8 mouse cellular contexts compared by ENCODE assay signal in genomic region chr7:43466099-43466694, GRCm38 (mm10). TPM values are rescaled to one million over a fixed set of nuclear protein-coding genes. Genes with fewer than 3 reads are reported as not detected.
A peak's percentile ranks its signal among the peaks of the same experiment; 100 is the strongest.
DNase-seq lines count a peak whose midpoint lies in the region; ATAC-seq and TF ChIP-seq lines count a peak whose summit lies in the region.

No protein-coding gene starts in this region.

- ATAC-seq in embryonic facial prominence, embryonic 12.5 days (ENCODE audit: insufficient number of reproducible peaks, insufficient read depth, low FRiP score, low TSS enrichment) = peak; percentile 28; the same call in 1 of the 2 replicates
- ATAC-seq in midbrain, postnatal 0 days (ENCODE audit: low FRiP score) = peak; percentile 74

- WGBS in embryonic facial prominence, embryonic 12.5 days = under 1% methylated on average over 32 of the region's 33 CpGs
- under 1% methylated on average over 33 of the region's 33 CpGs for WGBS in heart, adult 2 months
- WGBS in kidney, adult 2 months = 1% methylated on average over 33 of the region's 33 CpGs
- under 1% methylated on average over 33 of the region's 33 CpGs for WGBS in midbrain, postnatal 0 days

- peak overlapping the region; percentile 40 for H3K4me3 ChIP-seq in embryonic facial prominence, embryonic 12.5 days
- peak overlapping the region; percentile 60 for H3K4me3 ChIP-seq in heart, adult 2 months
- H3K4me3 ChIP-seq in kidney, adult 2 months (ENCODE audit: insufficient read depth, low read depth, low read length) = peak overlapping the region; percentile 62
- peak overlapping the region; percentile 48 for H3K4me3 ChIP-seq in midbrain, postnatal 0 days (ENCODE audit: low read depth, low read length)

- DNase-seq in 416B (ENCODE audit: low read depth) = peak; percentile 75
- peak; percentile 87 for DNase-seq in adrenal gland, postnatal 25 days
- peak; percentile 86 for DNase-seq in heart, adult 2 months
- DNase-seq in kidney, adult 2 months = peak; percentile 86
- DNase-seq in liver = peak; percentile 83
- DNase-seq in midbrain, postnatal 0 days (ENCODE audit: low spot score) = peak; percentile 87
- DNase-seq in spleen, postnatal 14 days (ENCODE audit: low spot score in 2 of 2) = peak; percentile 64 to 77

- peaks cover 19% of the 10 kb centered on the region; the same call in 1 of the 2 replicates for H3K27me3 ChIP-seq in embryonic facial prominence, embryonic 12.5 days
- no peaks in the 10 kb centered on the region for H3K27me3 ChIP-seq in heart, adult 2 months (ENCODE audit: control insufficient read depth, insufficient read depth, low read length)
- H3K27me3 ChIP-seq in kidney, adult 2 months (replicated peaks; ENCODE audit: control insufficient read depth, insufficient read depth, low read length) = no peaks in the 10 kb centered on the region
- H3K27me3 ChIP-seq in midbrain, postnatal 0 days (ENCODE audit: insufficient read depth, low read length) = no peaks in the 10 kb centered on the region

- TF ChIP-seq EP300 in heart, adult 2 months (IDR thresholded peaks at IDR 0.05; ENCODE audit: insufficient read depth, low read depth, low read length) = 0 out of 2 replicates have a peak, but pooled peaks have one; percentile 22

- 0 out of 2 replicates have a peak, but pooled peaks cover 4% of the 10 kb centered on the region for H3K4me1 ChIP-seq in embryonic facial prominence, embryonic 12.5 days
- H3K4me1 ChIP-seq in heart, adult 2 months (ENCODE audit: control insufficient read depth, insufficient read depth, low read length) = no peaks in the 10 kb centered on the region; the same call in 1 of the 2 replicates
- no peaks in the 10 kb centered on the region for H3K4me1 ChIP-seq in kidney, adult 2 months (ENCODE audit: control insufficient read depth, insufficient read depth, low read length)
- no peaks in the 10 kb centered on the region for H3K4me1 ChIP-seq in midbrain, postnatal 0 days (ENCODE audit: insufficient read depth, low read length)

- no peak for TF ChIP-seq POLR2A in heart, adult 2 months (IDR thresholded peaks at IDR 0.05; ENCODE audit: insufficient read depth, low read depth, low read length)
- no peak for TF ChIP-seq POLR2A in kidney, adult 2 months (IDR thresholded peaks at IDR 0.05; ENCODE audit: low read depth, low read length)

- intact Hi-C loops in heart, adult 2 months (cut with DNase I) = loop anchor here (1.0 to 10.0 kb wide), 4 partner anchors 21 to 181 kb away; partner anchors contain the start of gene Zfp719

- no peaks in the 10 kb centered on the region for H3K79me2 ChIP-seq in heart, adult 2 months (replicated peaks; ENCODE audit: control insufficient read depth, insufficient read depth, low read length)

- peak overlapping the region; percentile 53; the same call in 1 of the 2 replicates for H3K9ac ChIP-seq in embryonic facial prominence, embryonic 12.5 days
- H3K9ac ChIP-seq in heart, adult 2 months (ENCODE audit: low read depth, low read length) = peak overlapping the region; percentile 60
- H3K9ac ChIP-seq in midbrain, postnatal 0 days (replicated peaks; ENCODE audit: low read length, poor library complexity, severe bottlenecking) = peak overlapping the region; percentile 60

- peak overlapping the region; percentile 67 for H3K4me2 ChIP-seq in embryonic facial prominence, embryonic 12.5 days (replicated peaks)
- H3K4me2 ChIP-seq in midbrain, postnatal 0 days (ENCODE audit: low read depth, low read length, poor library complexity, severe bottlenecking) = peak overlapping the region; percentile 89

- H3K36me3 ChIP-seq in embryonic facial prominence, embryonic 12.5 days = no peaks in the 10 kb centered on the region
- H3K36me3 ChIP-seq in heart, adult 2 months (ENCODE audit: control insufficient read depth, insufficient read depth, low read length) = no peaks in the 10 kb centered on the region
- no peaks in the 10 kb centered on the region for H3K36me3 ChIP-seq in kidney, adult 2 months (ENCODE audit: control insufficient read depth, insufficient read depth, low read length)
- H3K36me3 ChIP-seq in midbrain, postnatal 0 days (ENCODE audit: insufficient read depth, low read length) = no peaks in the 10 kb centered on the region

- H3K27ac ChIP-seq in embryonic facial prominence, embryonic 12.5 days = no peak overlapping the region
- H3K27ac ChIP-seq in heart, adult 2 months = peak overlapping the region; percentile 49
- H3K27ac ChIP-seq in kidney, adult 2 months (ENCODE audit: insufficient read depth, low read depth, low read length) = peak overlapping the region; percentile 2; the same call in 1 of the 2 replicates
- peak overlapping the region; percentile 39; the same call in 1 of the 2 replicates for H3K27ac ChIP-seq in midbrain, postnatal 0 days (ENCODE audit: low read depth, low read length)

- TF ChIP-seq CTCF in heart, adult 2 months (IDR thresholded peaks at IDR 0.05) = peak; percentile 96
- TF ChIP-seq CTCF in kidney, adult 2 months (conservative IDR thresholded peaks at IDR 0.05; ENCODE audit: insufficient read depth, insufficient read length, low read depth, low read length) = peak; percentile 80
- TF ChIP-seq CTCF in midbrain, postnatal 0 days (IDR thresholded peaks at IDR 0.05) = peak; percentile 96

- H3K9me3 ChIP-seq in embryonic facial prominence, embryonic 12.5 days = no peaks in the 10 kb centered on the region
- no peaks in the 10 kb centered on the region for H3K9me3 ChIP-seq in midbrain, postnatal 0 days (ENCODE audit: low read length)

RNA-seq across cellular contexts. Expression of gene Vsig10l, which starts 3.2 kb away (rescaled TPM):
- 3.6 and 4.6 TPM in 2 replicates for total RNA-seq in adrenal gland, postnatal 25 days (2021)
- polyA plus RNA-seq in embryonic facial prominence, embryonic 12.5 days (2016; fragmentation: Nextera tagmentation; extraction: Ambion mirVana) = 5.2 and 6.7 TPM in 2 replicates
- 1 to 10 TPM; 1.0 to 1.1 TPM for total RNA-seq in heart, adult 2 months (2021)
- polyA plus RNA-seq in heart, adult 2 months (2012; rRNA removed) = 3.0 TPM in 2 replicates
- polyA plus RNA-seq in kidney, adult 2 months (2012; rRNA removed) = 5.9 and 6.7 TPM in 2 replicates
- total RNA-seq in midbrain, postnatal 0 days (2014; rRNA removed) = 25.8 and 40.2 TPM in 2 replicates
- 29.0 and 29.7 TPM in 2 replicates for polyA plus RNA-seq in midbrain, postnatal 0 days (2015; fragmentation: Nextera tagmentation; extraction: Ambion mirVana)

RNA-seq across cellular contexts. Expression of gene Gm45233, which starts 22.3 kb away (rescaled TPM):
- 1.5 TPM in 1 of 2 replicates, not detected in the other for total RNA-seq in adrenal gland, postnatal 25 days (2021)
- polyA plus RNA-seq in embryonic facial prominence, embryonic 12.5 days (2016; fragmentation: Nextera tagmentation; extraction: Ambion mirVana) = 0.38 and 0.90 TPM in 2 replicates
- under 1 TPM; 0.73 to 0.82 TPM for total RNA-seq in heart, adult 2 months (2021)
- polyA plus RNA-seq in heart, adult 2 months (2012; rRNA removed) = 2.2 and 4.7 TPM in 2 replicates
- 1.8 and 3.6 TPM in 2 replicates for polyA plus RNA-seq in kidney, adult 2 months (2012; rRNA removed)
- 1.7 and 6.6 TPM in 2 replicates for total RNA-seq in midbrain, postnatal 0 days (2014; rRNA removed)
- polyA plus RNA-seq in midbrain, postnatal 0 days (2015; fragmentation: Nextera tagmentation; extraction: Ambion mirVana) = 0.44 and 0.71 TPM in 2 replicates

RNA-seq across cellular contexts. Expression of gene Etfb, which starts 22.3 kb away (rescaled TPM):
- total RNA-seq in adrenal gland, postnatal 25 days (2021) = 373 and 390 TPM in 2 replicates
- polyA plus RNA-seq in embryonic facial prominence, embryonic 12.5 days (2016; fragmentation: Nextera tagmentation; extraction: Ambion mirVana) = 237 and 240 TPM in 2 replicates
- total RNA-seq in heart, adult 2 months (2021) = 1,000 to 10,000 TPM; 1,250 to 1,384 TPM
- polyA plus RNA-seq in heart, adult 2 months (2012; rRNA removed) = 731 and 1,097 TPM in 2 replicates
- 477 and 614 TPM in 2 replicates for polyA plus RNA-seq in kidney, adult 2 months (2012; rRNA removed)
- 27.0 and 28.6 TPM in 2 replicates for total RNA-seq in midbrain, postnatal 0 days (2014; rRNA removed)
- 94.0 and 97.8 TPM in 2 replicates for polyA plus RNA-seq in midbrain, postnatal 0 days (2015; fragmentation: Nextera tagmentation; extraction: Ambion mirVana)

RNA-seq across cellular contexts. Expression of gene Iglon5, which starts 23.7 kb away (rescaled TPM):
- 1.3 and 2.1 TPM in 2 replicates for total RNA-seq in adrenal gland, postnatal 25 days (2021)
- polyA plus RNA-seq in embryonic facial prominence, embryonic 12.5 days (2016; fragmentation: Nextera tagmentation; extraction: Ambion mirVana) = 1.9 and 2.0 TPM in 2 replicates
- total RNA-seq in heart, adult 2 months (2021) = under 1 TPM; 0.14 to 0.16 TPM
- polyA plus RNA-seq in heart, adult 2 months (2012; rRNA removed) = 0.56 and 0.78 TPM in 2 replicates
- polyA plus RNA-seq in kidney, adult 2 months (2012; rRNA removed) = 1.0 and 1.1 TPM in 2 replicates
- total RNA-seq in midbrain, postnatal 0 days (2014; rRNA removed) = 54.7 and 72.4 TPM in 2 replicates
- 7.8 and 7.9 TPM in 2 replicates for polyA plus RNA-seq in midbrain, postnatal 0 days (2015; fragmentation: Nextera tagmentation; extraction: Ambion mirVana)

RNA-seq across cellular contexts. Expression of gene Cldnd2, which starts 25.6 kb away (rescaled TPM):
- not detected in 2 replicates for total RNA-seq in adrenal gland, postnatal 25 days (2021)
- polyA plus RNA-seq in embryonic facial prominence, embryonic 12.5 days (2016; fragmentation: Nextera tagmentation; extraction: Ambion mirVana) = not detected in 2 replicates
- not detected for total RNA-seq in heart, adult 2 months (2021)
- not detected in 2 replicates for polyA plus RNA-seq in heart, adult 2 months (2012; rRNA removed)
- polyA plus RNA-seq in kidney, adult 2 months (2012; rRNA removed) = 0.33 TPM in 1 of 2 replicates, not detected in the other
- not detected in 2 replicates for total RNA-seq in midbrain, postnatal 0 days (2014; rRNA removed)
- not detected in 2 replicates for polyA plus RNA-seq in midbrain, postnatal 0 days (2015; fragmentation: Nextera tagmentation; extraction: Ambion mirVana)
